Mouse (Mus musculus): ENCODE measurements around the gene Pcca. TPM values are rescaled to one million over a fixed set of nuclear protein-coding genes. Genes with fewer than 3 reads are reported as not detected.
A peak's percentile ranks its signal among the peaks of the same experiment; 100 is the strongest.

Pcca gene
- polyA plus RNA-seq, 1 experiment: 18.8 TPM

DNA sequence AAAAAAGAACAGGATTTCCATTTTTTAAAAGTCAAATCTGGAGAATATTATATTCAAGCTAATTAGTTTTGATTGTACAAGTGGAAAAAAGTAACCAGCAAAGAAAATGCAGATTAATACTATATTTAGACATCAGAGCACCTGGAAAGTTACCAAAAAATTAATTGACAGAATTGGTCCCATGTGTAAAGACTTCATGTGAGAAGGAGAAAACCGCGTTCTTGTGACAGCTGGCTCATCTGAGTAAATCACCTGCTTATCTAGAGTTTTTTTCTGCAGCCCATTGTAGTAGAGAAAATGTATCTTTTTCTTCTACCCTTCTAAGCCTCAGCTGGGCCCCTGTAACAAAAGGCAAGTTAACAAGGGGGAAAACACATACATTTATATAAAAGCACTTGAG is 219.2 kb downstream of the Pcca start:
- no peaks in the 10 kb centered on the region for H3K27me3 ChIP-seq (ENCODE audit: control insufficient read depth, insufficient read depth, insufficient read length)
- no peak overlapping the region for H3K4me2 ChIP-seq (ENCODE audit: low read depth)
- no peak overlapping the region for H3K4me3 ChIP-seq
- H3K36me3 ChIP-seq (ENCODE audit: control insufficient read depth, insufficient read depth): no peaks in the 10 kb centered on the region
- H3ac ChIP-seq (ENCODE audit: control insufficient read depth, insufficient read length): no peak overlapping the region
- H3K79me2 ChIP-seq (ENCODE audit: control insufficient read depth, insufficient read depth): no peaks in the 10 kb centered on the region
- TF ChIP-seq REST (IDR thresholded peaks at IDR 0.05; ENCODE audit: insufficient read depth, insufficient read length) (no peak), MAX (IDR thresholded peaks at IDR 0.05; ENCODE audit: low read depth) (no peak), MYOG (IDR thresholded peaks at IDR 0.05; ENCODE audit: control insufficient read depth in 1 of 3, insufficient read depth in 1 of 3, insufficient read length in 2 of 3, low read depth in 2 of 3) (no peak), POLR2A (IDR thresholded peaks at IDR 0.05; ENCODE audit: insufficient read length, low read depth) (no peak), CEBPB (IDR thresholded peaks at IDR 0.05; ENCODE audit: insufficient read depth, poor library complexity, severe bottlenecking) (no peak), SRF (IDR thresholded peaks at IDR 0.05; ENCODE audit: control insufficient read depth, insufficient read length, low read depth) (no peak), POLR2AphosphoS2 (IDR thresholded peaks at IDR 0.05; ENCODE audit: insufficient read length, low read depth) (no peak), MYOD1 (IDR thresholded peaks at IDR 0.05; ENCODE audit: control insufficient read depth in 1 of 3, insufficient read length in 2 of 3, low read depth in 2 of 3) (no peak), TCF3 (IDR thresholded peaks at IDR 0.05; ENCODE audit: insufficient read length, low read depth) (no peak), USF1 (IDR thresholded peaks at IDR 0.05; ENCODE audit: low read depth) (no peak), TCF12 (IDR thresholded peaks at IDR 0.05; ENCODE audit: insufficient read depth, poor library complexity, severe bottlenecking) (no peak), E2F4 (IDR thresholded peaks at IDR 0.05; ENCODE audit: insufficient read depth) (no peak)

DNA sequence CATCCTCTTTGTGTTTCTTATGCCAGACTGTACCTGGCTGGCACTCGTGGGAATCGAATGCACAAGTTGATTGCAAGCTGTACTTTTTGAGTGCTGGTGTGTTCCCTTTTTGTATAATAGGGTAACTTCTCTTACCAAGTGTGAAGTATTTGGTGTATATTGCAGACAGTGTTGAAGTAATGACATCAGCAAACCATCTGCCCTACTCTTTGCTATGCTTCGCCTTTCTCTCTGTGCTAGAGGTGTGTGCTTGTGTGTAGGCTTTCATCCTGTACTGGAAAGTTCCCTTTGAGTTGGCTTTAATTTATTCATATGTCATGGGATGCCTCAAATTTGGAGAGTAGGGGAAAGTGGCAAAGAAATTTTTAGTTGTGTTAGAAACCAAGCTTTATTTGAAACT is 220.2 kb downstream of the Pcca start:
- Histone ChIP-seq H3K27me3 (ENCODE audit: control insufficient read depth, insufficient read depth, insufficient read length) (no peaks in the 10 kb centered on the region), H3K4me3 (no peak overlapping the region), H3K4me2 (ENCODE audit: low read depth) (no peak overlapping the region), H3K36me3 (ENCODE audit: control insufficient read depth, insufficient read depth) (no peaks in the 10 kb centered on the region), H3K79me2 (ENCODE audit: control insufficient read depth, insufficient read depth) (no peaks in the 10 kb centered on the region), H3ac (ENCODE audit: control insufficient read depth, insufficient read length) (no peak overlapping the region)
- TF ChIP-seq POLR2A (IDR thresholded peaks at IDR 0.05; ENCODE audit: insufficient read length, low read depth): no peak
- TF ChIP-seq E2F4 (IDR thresholded peaks at IDR 0.05; ENCODE audit: insufficient read depth): no peak
- TF ChIP-seq TCF12 (IDR thresholded peaks at IDR 0.05; ENCODE audit: insufficient read depth, poor library complexity, severe bottlenecking): no peak
- no peak for TF ChIP-seq POLR2AphosphoS2 (IDR thresholded peaks at IDR 0.05; ENCODE audit: insufficient read length, low read depth)
- no peak for TF ChIP-seq MYOG (IDR thresholded peaks at IDR 0.05; ENCODE audit: control insufficient read depth in 1 of 3, insufficient read depth in 1 of 3, insufficient read length in 2 of 3, low read depth in 2 of 3)
- no peak for TF ChIP-seq SRF (IDR thresholded peaks at IDR 0.05; ENCODE audit: control insufficient read depth, insufficient read length, low read depth)
- TF ChIP-seq MYOD1 (IDR thresholded peaks at IDR 0.05; ENCODE audit: control insufficient read depth in 1 of 3, insufficient read length in 2 of 3, low read depth in 2 of 3): no peak
- no peak for TF ChIP-seq CEBPB (IDR thresholded peaks at IDR 0.05; ENCODE audit: insufficient read depth, poor library complexity, severe bottlenecking)
- TF ChIP-seq REST (IDR thresholded peaks at IDR 0.05; ENCODE audit: insufficient read depth, insufficient read length): no peak
- TF ChIP-seq USF1 (IDR thresholded peaks at IDR 0.05; ENCODE audit: low read depth): no peak
- no peak for TF ChIP-seq MAX (IDR thresholded peaks at IDR 0.05; ENCODE audit: low read depth)
- no peak for TF ChIP-seq TCF3 (IDR thresholded peaks at IDR 0.05; ENCODE audit: insufficient read length, low read depth)

DNA sequence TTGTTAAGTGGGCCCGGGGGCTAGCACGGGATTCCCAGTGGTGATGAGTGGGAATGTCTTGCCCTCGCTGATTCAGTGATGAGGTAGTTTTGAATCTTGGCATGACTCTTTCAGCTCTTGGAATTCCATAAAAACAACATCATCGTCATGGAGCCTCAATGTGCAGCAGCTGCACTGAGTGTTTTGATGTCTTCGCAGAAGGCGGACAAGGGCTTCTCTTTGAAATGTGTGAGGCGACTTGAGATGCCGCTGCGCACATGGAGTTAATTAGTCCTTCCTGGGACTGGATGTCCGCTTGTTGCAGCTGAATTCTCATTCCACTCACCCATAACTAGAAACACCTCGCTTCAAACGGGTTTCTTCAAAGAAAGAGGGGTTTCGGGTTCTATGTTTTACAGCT is 221.4 kb downstream of the Pcca start:
- Histone ChIP-seq H3K4me2 (ENCODE audit: low read depth) (no peak overlapping the region), H3ac (ENCODE audit: control insufficient read depth, insufficient read length) (no peak overlapping the region), H3K79me2 (ENCODE audit: control insufficient read depth, insufficient read depth) (no peaks in the 10 kb centered on the region), H3K36me3 (ENCODE audit: control insufficient read depth, insufficient read depth) (no peaks in the 10 kb centered on the region), H3K27me3 (ENCODE audit: control insufficient read depth, insufficient read depth, insufficient read length) (no peaks in the 10 kb centered on the region), H3K4me3 (no peak overlapping the region)
- TF ChIP-seq SRF (IDR thresholded peaks at IDR 0.05; ENCODE audit: control insufficient read depth, insufficient read length, low read depth): no peak
- TF ChIP-seq MYOD1 (IDR thresholded peaks at IDR 0.05; ENCODE audit: control insufficient read depth in 1 of 3, insufficient read length in 2 of 3, low read depth in 2 of 3): peak in 2 of 3 experiments; percentile 28 to 45
- TF ChIP-seq POLR2AphosphoS2 (IDR thresholded peaks at IDR 0.05; ENCODE audit: insufficient read length, low read depth): no peak
- no peak for TF ChIP-seq MYOG (IDR thresholded peaks at IDR 0.05; ENCODE audit: control insufficient read depth in 1 of 3, insufficient read depth in 1 of 3, insufficient read length in 2 of 3, low read depth in 2 of 3)
- no peak for TF ChIP-seq MAX (IDR thresholded peaks at IDR 0.05; ENCODE audit: low read depth)

DNA sequence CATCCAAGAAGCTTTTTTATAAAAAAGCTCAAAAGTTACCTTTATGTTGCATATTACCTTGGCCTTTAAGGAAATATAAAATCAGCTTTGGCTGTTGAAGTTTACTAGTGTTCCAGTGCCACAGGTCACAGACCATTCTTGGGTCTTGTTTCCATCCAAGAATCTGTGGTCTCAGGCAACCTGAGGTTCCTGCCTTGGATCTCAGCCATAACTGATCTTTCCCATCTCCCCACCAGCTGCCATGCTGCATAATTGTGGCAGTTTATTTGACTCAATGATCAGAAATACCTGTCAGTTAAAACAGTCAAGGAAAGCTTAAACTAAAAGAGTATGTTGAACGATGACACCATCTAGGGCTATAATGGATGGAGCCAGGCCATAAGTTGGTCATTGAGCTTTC is 222.5 kb downstream of the Pcca start:
- no peak overlapping the region for H3K4me2 ChIP-seq (ENCODE audit: low read depth)
- H3K36me3 ChIP-seq (ENCODE audit: control insufficient read depth, insufficient read depth): no peaks in the 10 kb centered on the region
- no peak for TF ChIP-seq E2F4 (IDR thresholded peaks at IDR 0.05; ENCODE audit: insufficient read depth)
- no peak for TF ChIP-seq POLR2A (IDR thresholded peaks at IDR 0.05; ENCODE audit: insufficient read length, low read depth)
- no peak for TF ChIP-seq MYOD1 (IDR thresholded peaks at IDR 0.05; ENCODE audit: control insufficient read depth in 1 of 3, insufficient read length in 2 of 3, low read depth in 2 of 3)
- TF ChIP-seq USF1 (IDR thresholded peaks at IDR 0.05; ENCODE audit: low read depth): no peak
- TF ChIP-seq MAX (IDR thresholded peaks at IDR 0.05; ENCODE audit: low read depth): no peak
- TF ChIP-seq REST (IDR thresholded peaks at IDR 0.05; ENCODE audit: insufficient read depth, insufficient read length): no peak
- no peak for TF ChIP-seq MYOG (IDR thresholded peaks at IDR 0.05; ENCODE audit: control insufficient read depth in 1 of 3, insufficient read depth in 1 of 3, insufficient read length in 2 of 3, low read depth in 2 of 3)
- TF ChIP-seq TCF3 (IDR thresholded peaks at IDR 0.05; ENCODE audit: insufficient read length, low read depth): no peak
- TF ChIP-seq TCF12 (IDR thresholded peaks at IDR 0.05; ENCODE audit: insufficient read depth, poor library complexity, severe bottlenecking): no peak
- TF ChIP-seq CEBPB (IDR thresholded peaks at IDR 0.05; ENCODE audit: insufficient read depth, poor library complexity, severe bottlenecking): no peak
- no peak for TF ChIP-seq SRF (IDR thresholded peaks at IDR 0.05; ENCODE audit: control insufficient read depth, insufficient read length, low read depth)
- no peak for TF ChIP-seq POLR2AphosphoS2 (IDR thresholded peaks at IDR 0.05; ENCODE audit: insufficient read length, low read depth)
- no peak overlapping the region for H3ac ChIP-seq (ENCODE audit: control insufficient read depth, insufficient read length)
- no peak overlapping the region for H3K4me3 ChIP-seq
- no peaks in the 10 kb centered on the region for H3K27me3 ChIP-seq (ENCODE audit: control insufficient read depth, insufficient read depth, insufficient read length)
- H3K79me2 ChIP-seq (ENCODE audit: control insufficient read depth, insufficient read depth): no peaks in the 10 kb centered on the region

DNA sequence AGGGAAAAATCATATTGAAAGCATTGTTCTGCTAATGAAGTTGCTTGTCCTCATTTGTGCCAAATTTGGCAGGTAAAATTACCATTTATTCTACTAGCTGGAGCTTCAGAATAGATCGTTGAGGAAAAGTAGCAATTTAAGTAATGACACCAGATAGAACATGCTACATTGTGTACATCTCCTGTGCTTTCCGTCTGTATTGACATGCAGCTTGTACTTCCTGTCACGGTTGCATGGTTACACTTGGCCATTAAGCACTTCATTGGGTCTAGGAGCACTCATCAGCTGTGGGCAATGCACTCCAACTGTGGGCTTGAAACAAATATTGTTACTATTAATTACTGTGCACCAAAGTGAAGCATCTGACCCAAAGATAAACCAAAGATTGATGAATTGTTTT is 225.8 kb downstream of the Pcca start:
- H3K4me3 ChIP-seq: no peak overlapping the region
- H3K27me3 ChIP-seq (ENCODE audit: control insufficient read depth, insufficient read depth, insufficient read length): no peaks in the 10 kb centered on the region
- H3ac ChIP-seq (ENCODE audit: control insufficient read depth, insufficient read length): no peak overlapping the region
- no peaks in the 10 kb centered on the region for H3K79me2 ChIP-seq (ENCODE audit: control insufficient read depth, insufficient read depth)
- TF ChIP-seq TCF3 (IDR thresholded peaks at IDR 0.05; ENCODE audit: insufficient read length, low read depth): no peak
- TF ChIP-seq MYOD1 (IDR thresholded peaks at IDR 0.05; ENCODE audit: control insufficient read depth in 1 of 3, insufficient read length in 2 of 3, low read depth in 2 of 3): no peak
- TF ChIP-seq MAX (IDR thresholded peaks at IDR 0.05; ENCODE audit: low read depth): no peak
- TF ChIP-seq CEBPB (IDR thresholded peaks at IDR 0.05; ENCODE audit: insufficient read depth, poor library complexity, severe bottlenecking): no peak
- no peak for TF ChIP-seq SRF (IDR thresholded peaks at IDR 0.05; ENCODE audit: control insufficient read depth, insufficient read length, low read depth)
- TF ChIP-seq MYOG (IDR thresholded peaks at IDR 0.05; ENCODE audit: control insufficient read depth in 1 of 3, insufficient read depth in 1 of 3, insufficient read length in 2 of 3, low read depth in 2 of 3): no peak
- no peak for TF ChIP-seq POLR2AphosphoS2 (IDR thresholded peaks at IDR 0.05; ENCODE audit: insufficient read length, low read depth)
- no peak for TF ChIP-seq TCF12 (IDR thresholded peaks at IDR 0.05; ENCODE audit: insufficient read depth, poor library complexity, severe bottlenecking)
- TF ChIP-seq REST (IDR thresholded peaks at IDR 0.05; ENCODE audit: insufficient read depth, insufficient read length): no peak
- TF ChIP-seq E2F4 (IDR thresholded peaks at IDR 0.05; ENCODE audit: insufficient read depth): no peak
- TF ChIP-seq POLR2A (IDR thresholded peaks at IDR 0.05; ENCODE audit: insufficient read length, low read depth): no peak
- no peak for TF ChIP-seq USF1 (IDR thresholded peaks at IDR 0.05; ENCODE audit: low read depth)
- H3K4me2 ChIP-seq (ENCODE audit: low read depth): no peak overlapping the region
- H3K36me3 ChIP-seq (ENCODE audit: control insufficient read depth, insufficient read depth): no peaks in the 10 kb centered on the region

Data from myocyte (in vitro differentiated cells).